Mouse (Mus musculus) adrenal gland, postnatal 25 days (tissue): ENCODE measurements around the gene Isg20l2. TPM values are rescaled to one million over a fixed set of nuclear protein-coding genes. Genes with fewer than 3 reads are reported as not detected.

ENCODE experiments used
- DNase-seq: peaks from one replicate; pipeline ENCODE4 v3.0.0; 2021; ENCODE audit warnings: mixed read lengths
- total RNA-seq: library from RNA; stranded (reverse); gene quantifications from 2 replicates; pipeline ENCODE4 v1.2.3, GENCODE M21; 2021

Isg20l2 gene
- total RNA-seq, 1 experiment from 2014 or later, result 22.7 TPM

DNA sequence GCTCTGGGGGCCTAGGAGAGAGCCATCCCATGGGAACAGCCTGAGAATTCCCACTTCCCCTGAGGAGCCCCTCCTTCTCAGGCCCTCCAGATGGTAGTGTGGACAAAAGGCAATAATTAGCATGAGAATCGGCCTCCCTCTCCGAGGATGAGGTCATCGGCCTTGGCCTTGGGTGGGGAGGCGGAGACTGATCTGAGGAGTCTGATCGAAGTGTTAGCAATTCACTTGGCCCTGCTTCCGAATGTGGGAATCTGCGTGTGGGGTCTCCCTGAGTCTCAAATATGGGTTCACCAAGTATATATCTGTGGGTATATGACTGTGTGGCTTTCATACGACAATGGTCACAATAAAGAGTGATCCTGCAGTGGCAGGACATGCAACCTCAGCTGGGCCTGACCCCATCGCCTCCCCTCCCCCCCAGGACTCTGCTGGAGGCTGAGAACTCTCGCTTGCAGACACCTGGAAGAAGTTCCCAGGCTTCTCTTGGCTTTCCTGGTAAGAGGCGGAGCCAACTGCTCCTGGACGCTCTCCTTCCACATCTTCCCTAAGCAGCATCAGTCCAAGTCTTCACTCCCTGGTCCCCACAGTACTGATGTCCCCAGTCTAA, 44.4 kb downstream of the Isg20l2 start:
- DNase-seq, result peak; percentile 55

DNA sequence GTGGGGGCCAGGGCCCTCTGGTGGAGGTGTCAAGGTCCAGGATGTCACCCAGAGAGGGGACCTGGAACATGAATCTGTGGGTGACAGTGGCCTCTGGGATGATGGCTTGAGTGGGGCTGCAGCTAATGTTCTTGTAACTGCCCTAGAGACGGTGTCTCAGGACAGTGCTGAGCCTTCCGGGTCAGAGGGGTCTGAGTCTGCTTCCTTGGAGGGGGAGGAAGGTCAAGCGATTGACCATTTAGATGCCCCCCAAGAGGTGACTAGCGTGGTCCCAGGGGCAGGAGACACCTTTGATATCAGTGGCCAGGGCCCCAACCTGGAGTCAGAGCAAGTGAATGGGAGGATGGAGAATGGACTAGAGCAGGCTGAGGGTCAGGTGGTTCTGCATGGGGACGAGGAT, 49.4 kb downstream of the Isg20l2 start:
- DNase-seq, result no peak

DNA sequence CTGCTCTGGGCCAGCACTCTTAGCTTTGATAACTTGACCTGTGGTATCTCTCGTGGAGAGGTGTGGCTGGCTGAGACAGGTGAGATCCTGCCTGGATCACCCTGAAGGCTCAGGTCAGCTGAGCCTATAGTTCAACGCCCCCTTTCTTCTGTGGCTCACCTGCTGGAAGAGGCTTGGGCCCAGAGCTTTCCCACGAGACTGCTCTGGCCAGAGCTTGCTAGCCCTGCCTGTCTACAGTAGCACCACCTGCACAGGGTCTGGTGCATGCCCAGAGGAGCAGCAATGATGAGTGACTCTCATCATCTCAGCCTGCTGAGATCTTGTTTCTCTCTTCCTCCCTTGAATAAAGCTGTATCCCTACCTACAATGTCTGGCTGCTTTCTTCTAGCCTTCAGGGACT, 50.0 kb downstream of the Isg20l2 start:
- no peak for DNase-seq

DNA sequence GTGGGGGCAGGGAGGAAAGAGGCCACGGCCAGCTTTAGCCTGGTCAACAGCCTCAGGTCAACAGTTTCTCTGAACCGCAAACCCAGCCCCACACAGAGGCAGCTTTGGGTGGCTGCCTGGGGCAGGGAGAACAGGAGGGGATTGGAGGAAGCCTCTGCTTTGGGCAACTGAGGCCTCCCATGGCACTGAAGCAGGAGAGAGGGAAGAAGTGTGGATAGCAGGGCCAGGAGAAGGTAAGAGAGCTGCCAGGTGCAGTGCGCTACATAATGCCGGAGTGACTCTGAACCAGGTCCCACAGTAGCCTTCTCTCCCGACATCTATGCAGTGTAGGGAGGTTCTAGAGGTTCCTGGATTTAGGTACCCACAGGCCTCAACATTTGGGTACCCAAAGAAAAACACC, 50.6 kb downstream of the Isg20l2 start:
- DNase-seq, result no peak

DNA sequence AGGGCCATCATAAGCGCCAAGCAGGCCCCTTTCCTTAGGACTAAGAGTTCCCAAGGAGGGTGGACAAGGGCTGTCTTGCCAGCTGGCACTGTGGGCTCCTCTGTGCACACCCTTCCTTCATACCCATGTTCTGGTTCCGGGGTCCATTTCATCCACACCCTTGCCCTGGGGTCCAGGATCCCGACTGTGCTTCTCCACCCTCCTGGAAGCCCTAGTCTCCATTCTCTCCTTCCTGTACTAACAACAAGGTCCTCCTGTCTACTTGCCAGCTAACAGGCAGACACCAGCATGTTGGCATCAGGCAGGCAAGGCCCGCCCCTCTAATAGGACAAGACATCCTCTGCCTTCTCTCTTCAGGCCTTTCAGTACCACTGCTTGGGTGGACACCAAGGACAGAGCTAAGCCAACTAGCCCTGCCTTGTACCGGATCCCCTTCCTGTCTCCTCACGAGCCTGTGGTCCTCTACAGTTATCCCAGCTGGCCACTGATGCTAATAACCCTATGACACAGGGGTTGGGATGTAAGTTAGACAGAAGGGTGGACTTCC, 51.2 kb downstream of the Isg20l2 start:
- no peak for DNase-seq

DNA sequence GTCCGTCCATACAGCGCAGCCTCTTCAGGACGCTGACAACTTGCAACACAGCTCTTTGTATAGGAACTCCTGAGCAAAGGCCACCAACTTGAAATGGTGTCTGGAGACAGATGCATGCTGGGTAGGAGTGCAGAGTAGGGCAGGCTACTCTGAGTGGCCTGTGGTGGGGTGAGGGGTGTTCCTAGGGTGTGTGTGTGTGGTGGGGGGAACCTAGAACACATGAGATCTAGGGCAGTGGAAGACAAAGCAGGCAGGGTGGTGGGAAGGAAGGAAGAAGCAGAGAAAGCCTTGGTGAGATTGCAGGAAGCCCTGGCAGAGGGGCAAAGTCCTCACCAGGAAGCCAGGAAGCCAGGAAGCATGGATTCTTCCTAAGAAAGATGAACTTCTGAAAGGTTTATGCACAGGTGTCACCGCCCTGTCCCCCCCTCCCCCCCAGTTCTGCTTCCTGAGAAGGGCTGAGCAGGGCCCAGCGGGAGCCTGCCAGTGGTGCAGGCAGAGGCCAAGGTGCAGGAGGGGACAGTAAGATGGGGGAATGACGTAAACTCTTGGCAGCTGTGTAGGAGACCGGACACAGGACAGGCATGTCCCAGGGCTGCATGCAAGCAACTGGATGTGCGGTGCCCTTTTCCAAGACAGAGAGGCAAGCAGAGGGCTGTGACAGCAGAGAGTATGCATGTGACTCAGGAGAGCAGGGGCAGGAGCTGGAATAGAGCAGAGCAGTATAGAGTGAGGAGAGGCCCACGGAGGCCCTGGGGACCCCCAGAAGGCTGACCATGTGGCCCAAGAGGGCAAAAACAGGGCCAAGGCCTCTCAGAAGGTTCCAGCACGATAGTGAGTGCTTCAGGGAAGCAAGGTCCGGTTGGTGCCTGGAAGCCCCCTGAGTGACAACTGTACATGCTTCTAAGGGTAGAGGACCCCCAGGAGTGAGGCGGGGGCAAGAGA, 52.1 kb downstream of the Isg20l2 start:
- peak; percentile 43 for DNase-seq

DNA sequence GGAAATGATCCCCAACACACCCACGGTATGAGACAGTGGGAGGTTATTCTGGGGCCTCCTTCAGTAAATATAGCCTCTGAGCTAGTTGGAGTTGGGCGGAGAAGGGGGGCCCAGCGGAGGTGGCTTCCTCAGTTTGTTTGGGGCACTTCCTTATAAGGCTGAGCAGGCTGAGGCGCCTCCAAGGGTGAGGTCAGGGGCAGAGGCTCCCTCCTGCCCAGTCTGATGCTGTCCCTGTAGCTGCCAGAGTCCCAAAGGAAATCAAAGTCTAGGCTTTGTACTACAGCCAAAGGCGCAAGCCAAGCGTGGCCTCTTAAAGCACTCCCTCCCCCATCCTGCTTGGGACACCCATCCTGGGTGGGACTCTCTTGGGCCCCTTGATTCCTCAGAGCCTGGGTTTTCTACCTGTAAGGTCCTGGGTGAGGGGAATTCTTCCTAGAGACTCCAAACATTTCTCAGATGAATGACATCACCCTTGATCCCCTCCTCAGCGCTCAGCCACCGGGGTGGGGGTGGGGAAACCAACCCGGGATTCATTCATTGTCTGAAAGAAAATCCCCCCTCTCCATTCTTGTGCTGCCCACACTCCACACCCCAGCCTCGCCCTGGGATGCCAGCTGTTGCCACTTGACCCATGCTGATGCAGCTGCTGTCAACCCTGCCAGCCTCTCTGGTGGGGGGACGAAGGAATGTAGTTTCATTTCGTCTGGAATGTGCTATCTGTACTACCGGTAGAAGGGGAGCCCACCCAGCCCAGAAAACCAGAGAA, 52.9 kb downstream of the Isg20l2 start:
- DNase-seq, result no peak

DNA sequence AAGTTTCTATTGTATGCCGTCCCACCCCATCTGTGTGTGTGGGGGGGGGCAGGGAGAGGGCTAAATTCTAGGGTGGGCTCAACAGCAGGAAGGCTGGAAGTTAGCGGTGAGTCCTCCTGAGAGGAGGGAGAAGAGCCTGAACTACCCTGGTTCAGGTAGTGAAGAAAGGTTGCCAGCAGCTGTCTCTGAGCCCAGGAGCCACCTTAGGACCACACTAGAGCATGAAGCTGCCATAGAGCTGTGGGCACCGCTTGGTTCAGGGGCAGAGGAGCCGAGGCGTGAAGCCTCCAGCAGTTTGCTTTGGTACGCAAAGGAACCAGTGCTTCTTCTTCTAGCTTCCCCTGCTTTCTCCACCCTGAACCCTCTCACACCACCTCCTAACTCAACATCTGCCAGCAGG, 53.5 kb downstream of the Isg20l2 start:
- DNase-seq, result no peak

DNA sequence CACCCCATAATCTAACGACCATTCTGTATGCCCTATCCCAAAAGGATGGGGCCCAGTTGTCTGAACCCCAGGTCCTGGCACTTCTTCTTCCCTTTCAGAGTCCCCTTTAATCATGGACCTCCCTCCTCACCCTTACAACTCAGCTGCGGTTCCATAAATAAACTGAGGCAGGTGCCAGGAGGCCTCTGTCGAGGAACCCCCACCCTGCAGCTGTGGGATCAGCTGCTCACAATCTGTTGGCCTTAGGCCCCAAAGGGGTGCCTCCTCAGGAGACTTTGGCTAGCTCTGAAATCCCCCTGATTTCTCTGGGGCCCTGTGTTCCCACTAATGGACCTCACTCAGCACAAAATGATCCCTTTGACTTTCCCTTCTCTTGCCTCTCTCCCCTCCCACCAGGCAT, 54.0 kb downstream of the Isg20l2 start:
- DNase-seq, result no peak

DNA sequence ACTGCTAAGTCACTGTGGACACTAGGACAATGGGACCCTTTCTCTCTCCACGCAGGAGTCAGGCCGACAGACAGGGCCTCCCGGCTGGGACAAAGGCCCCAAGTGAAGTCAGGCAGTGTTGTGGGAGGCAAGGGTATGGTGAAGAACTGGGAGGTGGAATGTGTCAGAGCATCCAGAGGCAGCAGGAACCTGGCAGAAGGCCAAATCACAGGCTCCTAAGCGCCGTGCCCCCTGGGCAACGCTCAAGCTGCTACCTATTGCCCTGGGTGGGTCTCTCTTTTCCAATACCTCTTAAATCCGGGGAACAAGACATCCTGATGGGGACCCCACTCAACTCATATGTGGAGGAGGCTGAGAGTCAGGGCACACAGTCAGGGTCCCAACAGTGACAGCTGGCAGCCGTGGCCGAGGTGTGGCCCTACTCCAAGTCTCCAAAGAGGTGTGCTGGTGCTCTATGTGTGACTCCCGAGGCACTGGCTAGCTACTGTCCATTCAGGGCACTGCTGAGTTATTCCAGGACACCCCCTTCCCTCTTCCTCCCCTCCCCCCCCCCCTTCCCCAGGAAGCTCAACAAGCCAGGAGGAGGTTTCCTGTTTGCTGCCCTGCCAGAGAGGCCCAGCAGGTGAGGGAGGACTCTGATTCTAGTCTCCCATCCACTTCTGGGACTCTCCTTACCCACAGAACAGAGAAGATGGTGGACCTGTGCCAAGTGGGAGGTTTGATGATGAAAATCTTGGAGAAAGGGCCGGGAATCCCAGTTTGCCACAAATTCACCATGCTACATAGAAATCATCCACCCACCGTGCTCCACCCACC, 55.6 kb downstream of the Isg20l2 start:
- DNase-seq, result no peak

DNA sequence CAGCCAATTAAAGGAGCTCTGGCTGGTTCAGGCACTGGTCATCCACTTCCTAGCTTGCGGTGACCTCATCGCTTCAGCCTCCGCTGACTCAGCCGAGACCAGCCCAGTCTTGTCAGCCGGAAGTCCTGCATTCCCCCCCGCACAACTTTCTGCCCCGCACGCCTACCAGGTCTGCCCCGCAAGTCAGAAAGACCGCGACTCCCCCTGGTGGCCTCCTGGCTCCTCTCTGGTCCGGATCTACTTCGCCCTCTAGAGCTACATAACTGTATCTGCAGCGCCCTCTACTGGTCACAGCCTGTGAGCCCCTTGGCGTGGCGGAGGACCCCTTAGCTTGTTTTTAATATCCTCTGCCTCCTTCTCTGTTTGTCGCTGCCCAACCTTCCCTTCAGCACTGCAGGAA, 56.8 kb downstream of the Isg20l2 start:
- DNase-seq, result peak; percentile 96

DNA sequence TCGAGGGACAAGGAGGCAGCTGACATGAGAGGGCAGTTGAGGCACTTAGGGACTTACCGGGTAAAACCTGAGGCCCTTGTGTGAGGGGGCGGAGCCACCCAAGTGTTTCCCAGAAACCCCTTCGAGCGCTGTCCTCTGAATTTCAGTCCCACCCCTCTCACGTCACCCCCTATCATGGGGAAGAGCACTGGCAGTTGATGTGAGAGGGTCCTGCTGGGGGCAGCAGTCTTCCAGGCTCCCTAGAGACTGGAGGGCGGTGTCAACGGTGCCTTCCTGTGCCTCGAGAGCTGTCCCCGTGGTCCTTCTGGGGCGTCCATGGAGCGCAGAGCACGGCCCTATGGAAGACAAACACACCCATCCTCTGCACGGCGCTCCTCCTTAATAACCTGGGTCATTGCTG, 57.5 kb downstream of the Isg20l2 start:
- DNase-seq, result no peak

DNA sequence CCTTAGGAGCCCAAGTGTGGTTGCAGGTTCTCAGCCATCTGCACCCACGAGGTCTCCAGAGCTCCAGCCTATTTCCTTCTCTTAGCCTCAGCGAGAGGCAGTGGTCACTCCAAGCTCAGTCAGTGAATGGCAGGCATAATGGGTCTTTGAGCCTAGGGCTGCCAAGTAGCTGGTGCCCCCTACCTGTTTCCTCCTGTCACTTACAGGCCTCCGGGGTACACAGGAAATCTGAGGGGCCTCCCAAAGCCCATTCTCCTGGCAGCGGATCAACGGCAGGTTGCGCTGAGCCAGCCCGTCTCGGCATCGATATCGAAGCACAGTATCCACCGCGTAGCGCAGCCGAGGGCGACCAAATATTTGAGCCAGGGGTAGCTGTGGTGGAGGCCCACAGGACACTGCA, 58.0 kb downstream of the Isg20l2 start:
- DNase-seq, result no peak

DNA sequence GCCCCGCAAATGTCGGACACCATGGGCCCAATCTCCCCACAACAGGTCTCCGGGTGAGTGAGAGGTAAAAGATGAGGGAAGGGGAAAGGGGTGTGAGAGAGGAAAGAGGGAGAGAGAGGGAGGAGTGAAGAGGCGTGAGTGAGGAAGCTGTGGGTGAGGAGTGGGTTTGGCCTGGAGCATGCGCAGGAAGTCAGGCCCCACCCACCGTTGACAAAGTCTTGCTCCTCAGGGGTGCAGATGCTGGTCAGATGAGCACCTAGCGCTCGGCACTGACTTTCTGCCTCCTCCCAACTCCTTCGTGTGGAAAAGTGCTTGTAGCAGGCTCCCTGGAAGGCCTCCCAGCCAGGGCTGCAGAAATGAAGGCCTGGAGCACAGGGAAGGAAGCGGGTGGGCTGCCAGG, 59.8 kb downstream of the Isg20l2 start:
- DNase-seq, result no peak

Other genes starting within 250 kb of the Isg20l2 start
- gene Lrrc71, start 181.7 kb upstream of the Isg20l2 start, total RNA-seq, result 0.94 TPM in 1 of 2 replicates, not detected in the other
- gene Ntrk1, start 135.2 kb upstream of the Isg20l2 start, total RNA-seq, result 0.95 and 3.7 TPM in 2 replicates
- gene Insrr, start 133.4 kb upstream of the Isg20l2 start, total RNA-seq, result 0.81 and 1.0 TPM in 2 replicates
- gene Pear1, start 106.0 kb upstream of the Isg20l2 start, total RNA-seq, result 20.7 and 23.0 TPM in 2 replicates
- gene Sh2d2a, start 83.6 kb upstream of the Isg20l2 start, total RNA-seq, result 0.15 TPM in 1 of 2 replicates, not detected in the other
- gene Prcc, start 44.7 kb upstream of the Isg20l2 start, total RNA-seq, result 55.3 and 56.1 TPM in 2 replicates
- 173 and 198 TPM in 2 replicates for gene Hdgf, start 24.0 kb upstream of the Isg20l2 start, total RNA-seq
- 113 and 156 TPM in 2 replicates for gene Mrpl24, start 10.8 kb upstream of the Isg20l2 start, total RNA-seq
- gene Rrnad1, start 403 bp downstream of the Isg20l2 start, total RNA-seq, result 17.9 and 24.1 TPM in 2 replicates
- not detected in 2 replicates for gene Crabp2, start 18.4 kb downstream of the Isg20l2 start, total RNA-seq
- 8.7 and 9.3 TPM in 2 replicates for gene Nes, start 40.8 kb downstream of the Isg20l2 start, total RNA-seq
- gene Bcan, start 69.9 kb downstream of the Isg20l2 start, total RNA-seq, result 62.8 and 74.9 TPM in 2 replicates
- not detected in 2 replicates for gene Hapln2, start 97.3 kb downstream of the Isg20l2 start, total RNA-seq
- 14.1 and 23.4 TPM in 2 replicates for gene Gpatch4, start 112.8 kb downstream of the Isg20l2 start, total RNA-seq
- gene Naxe, start 128.2 kb downstream of the Isg20l2 start, total RNA-seq, result 126 and 140 TPM in 2 replicates
- gene Ttc24, start 148.0 kb downstream of the Isg20l2 start, total RNA-seq, result not detected in 2 replicates
- 4.5 and 5.9 TPM in 2 replicates for gene Iqgap3, start 151.7 kb downstream of the Isg20l2 start, total RNA-seq
- 104 TPM in 2 replicates for gene Mef2d, start 212.1 kb downstream of the Isg20l2 start, total RNA-seq